Mouse (Mus musculus) granulocyte monocyte progenitor cell, adult 5-6 weeks (primary cell): ENCODE data around the gene Polr1b. TPM values are rescaled to one million over a fixed set of nuclear protein-coding genes. Genes with fewer than 3 reads are reported as not detected.

Experiments
- total RNA-seq, 2 experiments: library from RNA; stranded (forward) in 1 of 2; stranded (reverse) in 1 of 2; fragments of 200-712, 200-1000 nt in 1 of 2; fragments of >200 nt in 1 of 2; fragmentation: Nextera tagmentation in 1 of 2; gene quantifications; 2 replicates each; pipeline ENCODE4 v1.2.3; 2014 to 2017

The Polr1b gene
- total RNA-seq, 2 experiments from 2014 or later, result 43.2 to 49.7 TPM

Other genes with a start within 250 kb of the Polr1b start
- not detected in 2 replicates for gene Fbln7, start 238.0 kb upstream of the Polr1b start, total RNA-seq (2014; fragmentation: Nextera tagmentation)
- gene Fbln7, start 238.0 kb upstream of the Polr1b start, total RNA-seq (2017), result not detected in 2 replicates
- gene Zc3h8, start 156.9 kb upstream of the Polr1b start, total RNA-seq (2014; fragmentation: Nextera tagmentation), result 10.5 and 15.4 TPM in 2 replicates
- 9.9 and 19.1 TPM in 2 replicates for gene Zc3h8, start 156.9 kb upstream of the Polr1b start, total RNA-seq (2017)
- gene Zc3h6, start 133.6 kb upstream of the Polr1b start, total RNA-seq (2014; fragmentation: Nextera tagmentation), result 0.82 and 3.7 TPM in 2 replicates
- 1.9 TPM in 2 replicates for gene Zc3h6, start 133.6 kb upstream of the Polr1b start, total RNA-seq (2017)
- gene Gm10762, start 133.3 kb upstream of the Polr1b start, total RNA-seq (2014; fragmentation: Nextera tagmentation), result 2.8 and 7.7 TPM in 2 replicates
- gene Gm10762, start 133.3 kb upstream of the Polr1b start, total RNA-seq (2017), result 4.0 and 10.5 TPM in 2 replicates
- gene Vinac1, start 52.8 kb upstream of the Polr1b start, total RNA-seq (2014; fragmentation: Nextera tagmentation), result not detected in 2 replicates
- not detected in 2 replicates for gene Vinac1, start 52.8 kb upstream of the Polr1b start, total RNA-seq (2017)
- 2.8 and 3.7 TPM in 2 replicates for gene Ttl, start 35.1 kb upstream of the Polr1b start, total RNA-seq (2014; fragmentation: Nextera tagmentation)
- 3.6 and 3.7 TPM in 2 replicates for gene Ttl, start 35.1 kb upstream of the Polr1b start, total RNA-seq (2017)
- 18.4 and 18.6 TPM in 2 replicates for gene Chchd5, start 28.7 kb downstream of the Polr1b start, total RNA-seq (2014; fragmentation: Nextera tagmentation)
- 17.4 and 22.2 TPM in 2 replicates for gene Chchd5, start 28.7 kb downstream of the Polr1b start, total RNA-seq (2017)
- 34.8 and 35.3 TPM in 2 replicates for gene Slc20a1, start 97.8 kb downstream of the Polr1b start, total RNA-seq (2014; fragmentation: Nextera tagmentation)
- 71.3 and 85.3 TPM in 2 replicates for gene Slc20a1, start 97.8 kb downstream of the Polr1b start, total RNA-seq (2017)
- gene Ckap2l, start 196.2 kb downstream of the Polr1b start, total RNA-seq (2014; fragmentation: Nextera tagmentation), result 17.1 and 49.8 TPM in 2 replicates
- 55.3 and 56.6 TPM in 2 replicates for gene Ckap2l, start 196.2 kb downstream of the Polr1b start, total RNA-seq (2017)
- gene Il1a, start 209.0 kb downstream of the Polr1b start, total RNA-seq (2014; fragmentation: Nextera tagmentation), result not detected in 2 replicates
- gene Il1a, start 209.0 kb downstream of the Polr1b start, total RNA-seq (2017), result not detected in 2 replicates